Mouse (Mus musculus) midbrain, embryonic 14.5 days (tissue): ENCODE results near the gene Grid2. TPM values are rescaled to one million over a fixed set of nuclear protein-coding genes. Genes with fewer than 3 reads are reported as not detected.

Source experiments
- ATAC-seq: fragments of 200-750 bp; cut with Nextera tagmentation; 2 replicates; pipeline ENCODE4 v1.8.0; 2017; ENCODE audit warnings: moderate number of reproducible peaks, moderate library complexity; ENCODE audit not compliant: low FRiP score, low TSS enrichment
- DNase-seq: peaks from one replicate; pipeline ENCODE4 v3.0.0-alpha.2; 2015
- H3K27ac ChIP-seq: fragments of 300-500 bp; sonication (generic); replicated peaks from 2 replicates; pipeline ENCODE4 v1.5.1; 2014; ENCODE audit warnings: mild to moderate bottlenecking, low read depth, low read length, moderate library complexity
- H3K27me3 ChIP-seq: fragments of 300-500 bp; sonication (generic); 2 replicates; pipeline ENCODE4 v1.6.1; 2014; ENCODE audit warnings: low read length, control low read depth, mixed read lengths; ENCODE audit not compliant: control insufficient read depth, insufficient read depth
- H3K36me3 ChIP-seq: fragments of 300-500 bp; sonication (generic); 2 replicates; pipeline ENCODE4 v1.6.1; 2014; ENCODE audit warnings: low read length, control low read depth; ENCODE audit not compliant: control insufficient read depth, insufficient read depth
- H3K4me1 ChIP-seq: fragments of 300-500 bp; sonication (generic); 2 replicates; pipeline ENCODE4 v1.6.1; 2014; ENCODE audit warnings: mild to moderate bottlenecking, antibody characterized with exemption, low read length, control low read depth; ENCODE audit not compliant: control insufficient read depth, insufficient read depth
- H3K4me2 ChIP-seq: fragments of 300-500 bp; sonication (generic); 2 replicates; pipeline ENCODE4 v1.6.1; 2014; ENCODE audit warnings: mild to moderate bottlenecking, low read length, moderate library complexity
- H3K4me3 ChIP-seq: fragments of 300-500 bp; sonication (generic); replicated peaks from 2 replicates; pipeline ENCODE4 v1.5.1; 2014; ENCODE audit warnings: low read depth, low read length
- H3K9ac ChIP-seq: fragments of 300-500 bp; sonication (generic); replicated peaks from 2 replicates; pipeline ENCODE4 v1.6.1; 2014; ENCODE audit warnings: mild to moderate bottlenecking, low read length, moderate library complexity
- H3K9me3 ChIP-seq: fragments of 300-500 bp; sonication (generic); 2 replicates; pipeline ENCODE4 v1.6.1; 2016; ENCODE audit warnings: low read length, control low read depth, mixed read lengths; ENCODE audit not compliant: control insufficient read depth
- WGBS: fragments of 180-500 bp; shearing (Covaris S2); extraction: QIAGEN DNeasy Blood & Tissue Kit; methylation state at CpG from one replicate; pipeline ENCODE4 v1.1.7; 2014; 5-methylcytosine and 5-hydroxymethylcytosine counted together
- polyA plus RNA-seq: library from polyadenylated mRNA; unstranded; fragments of >200 nt; fragmentation: Nextera tagmentation; extraction: Ambion mirVana; gene quantifications from 2 replicates; pipeline ENCODE4 v1.2.1, GENCODE M21; 2014

Gene Grid2
- polyA plus RNA-seq, 1 experiment from 2014 or later, result 14.5 TPM

DNA sequence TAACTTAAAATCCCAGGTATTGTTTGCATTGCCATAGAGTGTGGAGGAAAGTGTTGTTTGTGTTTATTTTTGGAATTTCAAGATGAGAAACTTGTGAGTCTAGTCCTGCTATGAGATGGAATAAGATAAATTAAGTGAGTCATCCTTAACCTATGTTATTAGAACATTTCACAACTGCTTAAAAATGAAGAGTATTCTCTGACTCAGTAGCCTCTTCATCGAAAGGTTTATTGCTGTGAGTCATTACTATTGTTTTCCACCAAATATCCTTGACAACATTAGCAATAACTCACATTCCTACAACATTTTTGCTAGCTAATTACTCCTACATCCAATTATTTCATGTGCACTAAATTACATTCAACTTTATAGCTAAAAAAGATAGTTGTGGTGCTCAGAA is 91.3 kb downstream of the Grid2 start:
- no peaks in the 10 kb centered on the region for H3K36me3 ChIP-seq
- ATAC-seq, result no peak
- no peak overlapping the region for H3K4me2 ChIP-seq
- no peaks in the 10 kb centered on the region for H3K9me3 ChIP-seq
- H3K27ac ChIP-seq, result no peak overlapping the region
- no peak for DNase-seq
- no peak overlapping the region for H3K9ac ChIP-seq
- 86% methylated on average over 1 of the region's 1 CpGs for WGBS
- no peaks in the 10 kb centered on the region for H3K4me1 ChIP-seq
- H3K4me3 ChIP-seq, result no peak overlapping the region
- no peaks in the 10 kb centered on the region for H3K27me3 ChIP-seq

DNA sequence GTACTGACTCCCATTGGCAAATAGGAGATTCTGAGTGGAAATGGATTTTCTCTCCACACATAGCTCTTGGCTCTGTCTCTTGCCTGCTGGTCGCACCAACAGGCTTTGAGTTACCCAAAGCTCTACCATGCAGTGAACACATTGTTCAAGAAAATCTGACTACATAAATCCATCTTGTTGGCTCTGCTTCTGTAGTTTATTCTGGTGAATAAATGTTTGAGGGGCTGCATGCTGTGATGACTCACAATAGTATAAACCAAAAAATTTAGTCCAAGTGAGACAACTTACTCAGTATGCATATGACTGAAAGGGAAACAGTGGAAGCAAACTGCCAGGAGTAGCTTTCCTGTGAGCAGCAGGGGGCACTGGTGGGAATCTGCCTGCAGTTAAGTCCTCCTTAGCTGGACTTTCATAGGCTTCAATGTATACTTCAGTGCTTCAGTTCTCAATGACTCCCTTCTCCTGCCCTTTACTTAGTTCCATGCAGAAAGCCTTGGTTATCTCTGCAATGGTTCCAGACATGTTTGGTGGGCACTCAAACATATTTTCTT is 125.5 kb downstream of the Grid2 start:
- H3K9me3 ChIP-seq, result no peaks in the 10 kb centered on the region
- no peak overlapping the region for H3K27ac ChIP-seq
- H3K36me3 ChIP-seq, result no peaks in the 10 kb centered on the region
- H3K9ac ChIP-seq, result no peak overlapping the region
- H3K4me1 ChIP-seq, result no peaks in the 10 kb centered on the region
- ATAC-seq (no peak), DNase-seq (no peak)
- no peaks in the 10 kb centered on the region for H3K27me3 ChIP-seq
- 73% methylated on average over 1 of the region's 1 CpGs for WGBS
- no peak overlapping the region for H3K4me3 ChIP-seq
- no peak overlapping the region for H3K4me2 ChIP-seq

DNA sequence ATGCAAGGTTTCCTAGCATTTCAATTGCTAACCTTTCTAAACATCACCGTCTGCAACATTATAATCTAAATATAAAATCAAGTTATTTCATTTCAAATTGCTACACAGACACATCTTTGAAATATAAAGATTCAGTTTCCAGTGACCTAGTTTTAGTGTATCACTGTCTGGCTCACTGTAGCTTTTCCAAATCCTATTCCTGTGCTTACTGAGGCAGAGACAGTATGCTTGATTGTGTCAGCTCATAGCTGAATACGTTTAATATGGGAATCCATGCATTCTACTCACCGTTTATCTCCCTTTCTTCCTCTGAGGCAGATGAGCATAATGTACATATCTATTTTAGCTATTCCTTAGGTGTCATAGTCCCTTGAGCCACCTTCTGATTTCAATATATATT is 146.0 kb downstream of the Grid2 start:
- Histone ChIP-seq H3K4me2 (no peak overlapping the region), H3K4me3 (no peak overlapping the region), H3K27me3 (no peaks in the 10 kb centered on the region), H3K27ac (no peak overlapping the region), H3K9ac (no peak overlapping the region), H3K4me1 (no peaks in the 10 kb centered on the region), H3K36me3 (no peaks in the 10 kb centered on the region), H3K9me3 (no peaks in the 10 kb centered on the region)
- DNase-seq, result no peak
- 64% methylated on average over 3 of the region's 3 CpGs for WGBS
- no peak for ATAC-seq

DNA sequence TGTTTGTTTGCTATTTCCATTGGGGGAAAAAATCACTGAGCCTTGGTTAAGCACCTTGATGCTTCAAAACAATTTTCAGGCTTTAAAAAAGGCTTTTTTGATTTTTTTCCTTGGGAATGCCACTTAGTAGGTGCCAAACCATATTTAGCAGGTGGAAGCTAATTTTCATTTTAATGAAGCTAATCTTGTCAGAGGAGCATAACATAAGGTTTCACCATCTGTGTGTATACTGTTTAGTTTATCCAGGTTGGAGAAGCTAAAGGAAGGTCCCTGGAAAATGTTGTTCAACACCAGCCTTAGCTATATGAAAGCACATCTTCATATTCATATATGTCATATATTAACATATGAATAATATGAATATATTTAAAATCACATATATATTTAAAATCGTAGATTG is 161.9 kb downstream of the Grid2 start:
- 97% methylated on average over 1 of the region's 1 CpGs for whole genome bisulfite sequencing
- Histone ChIP-seq H3K9me3 (no peaks in the 10 kb centered on the region), H3K4me3 (no peak overlapping the region), H3K4me2 (no peak overlapping the region), H3K27me3 (no peaks in the 10 kb centered on the region), H3K27ac (no peak overlapping the region), H3K9ac (no peak overlapping the region), H3K36me3 (no peaks in the 10 kb centered on the region), H3K4me1 (no peaks in the 10 kb centered on the region)
- DNase-seq, result no peak
- no peak for ATAC-seq

DNA sequence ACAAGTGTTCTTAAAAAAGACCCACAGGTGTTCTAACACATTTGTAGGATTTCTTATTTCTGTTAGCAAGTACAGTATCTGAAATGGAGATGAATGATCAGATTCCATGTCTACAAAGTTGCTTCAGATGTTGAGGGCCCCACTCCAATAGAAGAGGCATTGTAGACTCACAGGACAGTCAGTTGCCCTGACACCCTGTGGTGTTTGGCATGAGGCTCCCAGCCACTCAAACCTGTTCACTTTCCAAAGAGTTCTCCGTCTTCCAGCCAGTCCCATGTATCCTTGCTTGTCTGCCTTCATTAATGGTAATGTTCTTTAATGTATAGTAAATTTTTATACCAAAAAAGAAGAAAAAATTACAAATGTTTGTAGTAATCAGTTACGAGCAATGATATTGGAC is 177.1 kb downstream of the Grid2 start:
- Histone ChIP-seq H3K27me3 (no peaks in the 10 kb centered on the region), H3K9me3 (no peaks in the 10 kb centered on the region), H3K4me1 (no peaks in the 10 kb centered on the region), H3K4me2 (no peak overlapping the region), H3K9ac (no peak overlapping the region), H3K36me3 (no peaks in the 10 kb centered on the region), H3K4me3 (no peak overlapping the region), H3K27ac (no peak overlapping the region)
- DNase-seq (no peak), ATAC-seq (no peak)
- WGBS, result 90% methylated on average over 2 of the region's 2 CpGs

DNA sequence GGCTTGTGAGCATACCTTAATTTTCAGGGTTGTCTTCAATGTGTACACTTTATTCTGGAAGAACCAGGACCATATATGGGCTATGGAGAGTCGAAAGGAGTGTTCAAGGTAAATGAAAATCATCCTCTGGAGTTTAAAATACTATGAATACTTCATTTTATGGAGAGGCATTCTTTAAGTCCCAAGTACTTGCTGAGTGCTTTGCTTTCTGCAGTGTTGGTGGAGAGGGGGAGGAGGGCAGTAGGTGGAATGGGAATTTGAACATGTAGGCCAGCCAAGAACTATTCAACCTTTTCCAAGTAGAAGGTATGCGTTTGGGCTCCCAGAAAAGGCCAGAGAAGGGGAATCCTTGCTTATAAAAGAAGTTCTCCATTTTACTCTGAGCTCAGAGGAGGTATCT is 192.5 kb downstream of the Grid2 start:
- DNase-seq (no peak), ATAC-seq (no peak)
- Histone ChIP-seq H3K4me1 (no peaks in the 10 kb centered on the region), H3K9ac (no peak overlapping the region), H3K27ac (no peak overlapping the region), H3K36me3 (no peaks in the 10 kb centered on the region), H3K27me3 (no peaks in the 10 kb centered on the region), H3K9me3 (no peaks in the 10 kb centered on the region), H3K4me2 (no peak overlapping the region), H3K4me3 (no peak overlapping the region)
- 91% methylated on average over 2 of the region's 2 CpGs for WGBS

DNA sequence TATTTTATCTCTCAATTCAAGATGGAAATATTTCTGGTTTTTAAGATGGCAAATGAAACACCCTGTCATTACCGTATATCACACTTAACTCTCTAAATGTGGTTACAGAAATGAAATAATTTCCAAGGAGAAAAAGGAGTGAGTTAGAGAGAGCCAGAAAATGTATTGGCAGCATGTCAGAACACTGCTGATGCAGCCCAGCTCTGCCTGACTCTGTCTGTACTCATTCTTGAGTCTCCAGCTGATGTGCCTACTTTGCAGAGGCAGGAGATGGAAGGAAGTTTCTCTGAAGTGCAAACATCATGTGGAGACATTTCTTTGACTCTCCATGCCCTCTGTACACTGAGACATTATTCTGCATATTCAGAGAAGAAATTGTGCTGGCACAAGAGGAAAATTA is 226.5 kb downstream of the Grid2 start:
- DNase-seq (no peak), ATAC-seq (no peak)
- WGBS, result 93% methylated on average over 1 of the region's 1 CpGs
- Histone ChIP-seq H3K36me3 (no peaks in the 10 kb centered on the region), H3K27me3 (no peaks in the 10 kb centered on the region), H3K9ac (no peak overlapping the region), H3K9me3 (no peaks in the 10 kb centered on the region), H3K4me2 (no peak overlapping the region), H3K27ac (no peak overlapping the region), H3K4me1 (no peaks in the 10 kb centered on the region), H3K4me3 (no peak overlapping the region)

DNA sequence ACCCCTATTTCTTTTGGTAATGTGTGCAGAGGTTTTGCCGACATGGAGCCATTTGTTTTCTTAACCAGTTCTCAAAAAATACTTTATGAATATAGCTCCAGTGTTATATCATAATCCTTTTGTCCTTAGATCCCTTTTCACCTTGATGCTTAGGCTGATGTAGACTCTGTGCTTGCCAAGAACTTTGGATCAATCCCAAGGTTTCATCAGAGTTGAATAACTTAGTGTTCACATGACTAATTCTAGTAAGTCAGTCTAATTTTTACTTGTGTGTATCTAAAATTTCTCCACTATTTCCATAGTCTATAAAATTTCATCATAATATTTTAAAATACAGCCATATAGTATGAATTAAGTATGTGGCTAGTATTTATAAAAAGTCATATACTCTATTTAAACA is 259.3 kb downstream of the Grid2 start:
- Histone ChIP-seq H3K4me3 (no peak overlapping the region), H3K36me3 (no peaks in the 10 kb centered on the region), H3K9ac (no peak overlapping the region), H3K9me3 (no peaks in the 10 kb centered on the region), H3K27ac (no peak overlapping the region), H3K27me3 (no peaks in the 10 kb centered on the region), H3K4me1 (no peaks in the 10 kb centered on the region), H3K4me2 (no peak overlapping the region)
- ATAC-seq (no peak), DNase-seq (no peak)
- 91% methylated on average over 1 of the region's 1 CpGs for WGBS

DNA sequence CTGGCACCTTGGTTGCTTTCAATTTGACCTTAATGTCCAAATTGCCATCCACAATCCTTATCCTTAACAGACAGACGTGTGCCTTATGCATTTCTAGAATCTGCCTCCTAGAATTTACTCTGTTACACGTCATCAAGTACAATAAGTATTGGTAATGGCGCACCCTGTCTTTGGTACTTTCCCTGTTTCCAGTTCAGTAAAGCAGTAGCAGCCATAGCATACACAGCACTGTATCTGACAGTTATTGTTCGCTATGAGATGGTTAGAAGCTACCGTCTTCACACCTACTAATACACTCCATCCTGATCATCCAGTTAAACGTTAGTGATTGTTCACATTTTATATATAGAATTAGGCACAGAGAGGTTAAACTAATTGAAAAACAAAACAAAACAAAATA is 260.3 kb downstream of the Grid2 start:
- Histone ChIP-seq H3K36me3 (no peaks in the 10 kb centered on the region), H3K9ac (no peak overlapping the region), H3K4me3 (no peak overlapping the region), H3K4me1 (no peaks in the 10 kb centered on the region), H3K4me2 (no peak overlapping the region), H3K27me3 (no peaks in the 10 kb centered on the region), H3K27ac (no peak overlapping the region), H3K9me3 (no peaks in the 10 kb centered on the region)
- no peak for ATAC-seq
- no peak for DNase-seq
- WGBS, result 84% methylated on average over 6 of the region's 6 CpGs
